ENCODE assay signal across 8 mouse cellular contexts in genomic region chr1:21218489-21218919, GRCm38 (mm10). TPM values are rescaled to one million over a fixed set of nuclear protein-coding genes. Genes with fewer than 3 reads are reported as not detected.
A peak's percentile ranks its signal among the peaks of the same experiment; 100 is the strongest.
DNase-seq lines count a peak whose midpoint lies in the region; ATAC-seq and TF ChIP-seq lines count a peak whose summit lies in the region.

TSS of gene Tmem14a (plus strand) at chr1:21218575.

- WGBS in forebrain, embryonic 16.5 days, result 1% methylated on average over 17 of the region's 17 CpGs
- WGBS in lung, embryonic 14.5 days, result under 1% methylated on average over 17 of the region's 17 CpGs
- WGBS in olfactory bulb, adult 2 months, result under 1% methylated on average over 17 of the region's 17 CpGs
- under 1% methylated on average over 17 of the region's 17 CpGs for WGBS in thymus, adult 2 months

- peak within 1 kb of the TSS; percentile 67 to 83 for H3K4me3 ChIP-seq in ES-E14 (ENCODE audit: insufficient read depth in 1 of 2, low read depth in 1 of 2, low read length in 2 of 2, poor library complexity in 1 of 2, severe bottlenecking in 1 of 2)
- peak within 1 kb of the TSS; percentile 74 for H3K4me3 ChIP-seq in forebrain, embryonic 16.5 days (replicated peaks; ENCODE audit: low read length)
- H3K4me3 ChIP-seq in layer of hippocampus, adult 2 months, result peak within 1 kb of the TSS; percentile 91
- peak within 1 kb of the TSS; percentile 54 for H3K4me3 ChIP-seq in lung, embryonic 14.5 days (ENCODE audit: low read depth, low read length)
- H3K4me3 ChIP-seq in olfactory bulb, adult 2 months (ENCODE audit: insufficient read depth, low read depth, low read length), result peak within 1 kb of the TSS; percentile 82
- H3K4me3 ChIP-seq in thymus, adult 2 months (ENCODE audit: control insufficient read depth, insufficient read depth, low read length), result peak within 1 kb of the TSS; percentile 89

- no peaks in the 10 kb centered on the region for H3K4me1 ChIP-seq in ES-E14 (ENCODE audit: control insufficient read depth in 2 of 2, insufficient read depth in 2 of 2, low read length in 2 of 2, poor library complexity in 1 of 2)
- H3K4me1 ChIP-seq in forebrain, embryonic 16.5 days (replicated peaks; ENCODE audit: control insufficient read depth, insufficient read depth, low read length), result peaks cover 6% of the 10 kb centered on the region
- no peaks in the 10 kb centered on the region for H3K4me1 ChIP-seq in lung, embryonic 14.5 days (ENCODE audit: insufficient read depth)
- H3K4me1 ChIP-seq in olfactory bulb, adult 2 months (ENCODE audit: control insufficient read depth, insufficient read depth, low read length), result peaks cover 8% of the 10 kb centered on the region
- no peaks in the 10 kb centered on the region for H3K4me1 ChIP-seq in thymus, adult 2 months (replicated peaks; ENCODE audit: control insufficient read depth, insufficient read depth, low read length)

- no peak within 1 kb of the TSS; the same call in 1 of the 2 replicates for H3K27ac ChIP-seq in ES-E14 (ENCODE audit: insufficient read depth, low read depth, low read length, poor library complexity, severe bottlenecking)
- H3K27ac ChIP-seq in forebrain, embryonic 16.5 days (ENCODE audit: low read length), result peak within 1 kb of the TSS; percentile 70
- peak within 1 kb of the TSS; percentile 98 for H3K27ac ChIP-seq in layer of hippocampus, adult 2 months
- H3K27ac ChIP-seq in lung, embryonic 14.5 days (ENCODE audit: low read depth), result peak within 1 kb of the TSS; percentile 67; the same call in 1 of the 2 replicates
- H3K27ac ChIP-seq in olfactory bulb, adult 2 months (ENCODE audit: insufficient read depth, low read depth, low read length), result peak within 1 kb of the TSS; percentile 89
- H3K27ac ChIP-seq in thymus, adult 2 months (ENCODE audit: control insufficient read depth, insufficient read depth, low read length), result peak within 1 kb of the TSS; percentile 74

- no peaks in the 10 kb centered on the region for H3K27me3 ChIP-seq in forebrain, embryonic 16.5 days (replicated peaks; ENCODE audit: control insufficient read depth, insufficient read depth, low read length)
- no peaks in the 10 kb centered on the region for H3K27me3 ChIP-seq in lung, embryonic 14.5 days (ENCODE audit: insufficient read depth, low read length)
- no peaks in the 10 kb centered on the region for H3K27me3 ChIP-seq in thymus, adult 2 months (ENCODE audit: control insufficient read depth, insufficient read depth, low read length)

- H3K36me3 ChIP-seq in ES-E14 (ENCODE audit: control insufficient read depth, insufficient read depth, low read length, poor library complexity, severe bottlenecking), result no peaks in the 10 kb centered on the region
- H3K36me3 ChIP-seq in forebrain, embryonic 16.5 days (ENCODE audit: control insufficient read depth, insufficient read depth), result no peaks in the 10 kb centered on the region
- H3K36me3 ChIP-seq in lung, embryonic 14.5 days (ENCODE audit: insufficient read depth), result no peaks in the 10 kb centered on the region
- H3K36me3 ChIP-seq in thymus, adult 2 months (ENCODE audit: control insufficient read depth, insufficient read depth, low read length), result no peaks in the 10 kb centered on the region

- in situ Hi-C loops in ES-E14 (cut with MboI; ENCODE audit: low sequenced_read_pairs in 2 of 2, unreplicated experiment in 2 of 2), result no loop called here

- peak; percentile 72 for DNase-seq in ES-E14 (ENCODE audit: low read depth, low spot score)
- DNase-seq in cerebellum, adult 11-12 months, result peak; percentile 85
- peak; percentile 88 to 94 for DNase-seq in heart, postnatal 36 days
- peak; percentile 83 to 87 for DNase-seq in layer of hippocampus, adult 2 months (ENCODE audit: low spot score in 2 of 2)
- DNase-seq in lung, embryonic 14.5 days, result peak; percentile 93
- DNase-seq in thymus, adult 2 months, result peak; percentile 91

- no peaks in the 10 kb centered on the region for H3K9me3 ChIP-seq in ES-E14 (ENCODE audit: control insufficient read depth, insufficient read depth, low read depth, low read length)
- H3K9me3 ChIP-seq in forebrain, embryonic 16.5 days (ENCODE audit: control insufficient read depth, low read length), result no peaks in the 10 kb centered on the region
- H3K9me3 ChIP-seq in lung, embryonic 14.5 days (ENCODE audit: low read depth, low read length), result no peaks in the 10 kb centered on the region

- intact Hi-C loops in heart, postnatal 36 days (cut with DNase I), result loop anchor here (1.0 to 10.0 kb wide), 5 partner anchors 53 to 1054 kb away; no protein-coding TSS in a partner anchor

- peak within 1 kb of the TSS; percentile 78 for H3K4me2 ChIP-seq in forebrain, embryonic 16.5 days (ENCODE audit: low read length)
- peak within 1 kb of the TSS; percentile 69 for H3K4me2 ChIP-seq in lung, embryonic 14.5 days

- H3K9ac ChIP-seq in ES-E14 (ENCODE audit: insufficient read depth, low read depth, low read length, poor library complexity, severe bottlenecking), result peak within 1 kb of the TSS; percentile 79
- peak within 1 kb of the TSS; percentile 97 for H3K9ac ChIP-seq in forebrain, embryonic 16.5 days (replicated peaks; ENCODE audit: low read depth, low read length)
- peak within 1 kb of the TSS; percentile 72 for H3K9ac ChIP-seq in lung, embryonic 14.5 days

- ATAC-seq in forebrain, embryonic 16.5 days, result peak; percentile 98
- peak; percentile 96 for ATAC-seq in lung, embryonic 14.5 days (ENCODE audit: insufficient read depth)

- TF ChIP-seq POLR2A in olfactory bulb, adult 2 months (IDR thresholded peaks at IDR 0.05; ENCODE audit: insufficient read depth, low read depth, low read length), result no peak; the same call in none of the 2 replicates
- TF ChIP-seq POLR2A in thymus, adult 2 months (IDR thresholded peaks at IDR 0.05; ENCODE audit: control insufficient read depth, extremely low read depth, insufficient read depth, low read length, poor library complexity), result 0 out of 2 replicates have a peak, but pooled peaks have one; percentile 44

- peak; percentile 100 for TF ChIP-seq CTCF in layer of hippocampus, adult 2 months (conservative IDR thresholded peaks at IDR 0.05)
- TF ChIP-seq CTCF in lung, embryonic 14.5 days (IDR thresholded peaks at IDR 0.05; ENCODE audit: low read depth), result peak; percentile 96
- TF ChIP-seq CTCF in olfactory bulb, adult 2 months (IDR thresholded peaks at IDR 0.05; ENCODE audit: insufficient read depth, low read depth, low read length), result peak; percentile 99
- peak; percentile 98 for TF ChIP-seq CTCF in thymus, adult 2 months (IDR thresholded peaks at IDR 0.05; ENCODE audit: borderline replicate concordance, control insufficient read depth, extremely low read depth, insufficient read depth, low read length, poor library complexity)

TF ChIP-seq in ES-E14, 5 proteins besides CTCF, POLR2A, EP300 and RAD21:
- TF ChIP-seq MAFK (IDR thresholded peaks at IDR 0.05; ENCODE audit: insufficient read depth, low read depth, low read length) (no peak), HCFC1 (IDR thresholded peaks at IDR 0.05; ENCODE audit: borderline replicate concordance, insufficient read depth, low read length) (no peak), ZC3H11A (IDR thresholded peaks at IDR 0.05; ENCODE audit: borderline replicate concordance, low read depth, low read length) (peak; percentile 81), ZNF384 (IDR thresholded peaks at IDR 0.05; ENCODE audit: low read depth, low read length) (no peak)
TF ChIP-seq in ES-E14: peak in this region for 1.

RNA-seq across cellular contexts. Expression of gene Tmem14a, which starts in this region (rescaled TPM):
- 5.7 and 5.8 TPM in 2 replicates for total RNA-seq in ES-E14 (2012; rRNA removed)
- polyA plus RNA-seq in forebrain, embryonic 16.5 days (2015; fragmentation: Nextera tagmentation; extraction: Ambion mirVana), result 16.9 and 20.9 TPM in 2 replicates
- 1 to 10 TPM; 1.5 to 3.2 TPM for total RNA-seq in heart, postnatal 36 days (2021)
- 10 to 100 TPM; 21.9 to 28.9 TPM for total RNA-seq in layer of hippocampus, adult 2 months (2021)
- 8.4 and 8.9 TPM in 2 replicates for polyA plus RNA-seq in lung, embryonic 14.5 days (2014; fragmentation: Nextera tagmentation; extraction: Ambion mirVana)
- not detected in 2 replicates for polyA plus RNA-seq in olfactory bulb, adult 2 months (2012; ENCODE audit: insufficient read depth, insufficient read length, low replicate concordance, missing spikeins)
- 1.8 and 2.5 TPM in 2 replicates for polyA plus RNA-seq in thymus, adult 2 months (2012; rRNA removed)
